Mouse (Mus musculus) erythroid progenitor cell, adult 5-6 weeks (primary cell): ENCODE results near the gene Gpx8. TPM values are rescaled to one million over a fixed set of nuclear protein-coding genes. Genes with fewer than 3 reads are reported as not detected.

ENCODE experiments used
- total RNA-seq, 2 experiments: library from RNA; stranded (forward) in 1 of 2; stranded (reverse) in 1 of 2; fragments of 150-400 nt in 1 of 2; fragments of 186-747, 209-891 nt in 1 of 2; gene quantifications; 2 replicates each; pipeline versions ENCODE4 v1.2.3 to v1.2.4; 2015 to 2017; ENCODE audit warnings: low replicate concordance in 2 of 2

Gene Gpx8
- total RNA-seq, 2 experiments from 2014 or later: 3.9 TPM; not detected in 1

Other genes starting within 250 kb of the Gpx8 start
- 82.2 and 93.7 TPM in 2 replicates for gene Plpp1, start 245.6 kb downstream of the Gpx8 start, total RNA-seq (2015; ENCODE audit: low replicate concordance)
- gene Plpp1, start 245.6 kb downstream of the Gpx8 start, total RNA-seq (2017; ENCODE audit: low replicate concordance): 50.8 and 56.6 TPM in 2 replicates
- 46.1 and 52.4 TPM in 2 replicates for gene Mtrex, start 119.0 kb downstream of the Gpx8 start, total RNA-seq (2015; ENCODE audit: low replicate concordance)
- 49.7 and 60.1 TPM in 2 replicates for gene Mtrex, start 119.0 kb downstream of the Gpx8 start, total RNA-seq (2017; ENCODE audit: low replicate concordance)
- gene Dhx29, start 119.0 kb downstream of the Gpx8 start, total RNA-seq (2015; ENCODE audit: low replicate concordance): 3.2 and 4.6 TPM in 2 replicates
- gene Dhx29, start 119.0 kb downstream of the Gpx8 start, total RNA-seq (2017; ENCODE audit: low replicate concordance): 3.7 and 5.1 TPM in 2 replicates
- 0.42 and 3.2 TPM in 2 replicates for gene Ccno, start 58.6 kb downstream of the Gpx8 start, total RNA-seq (2015; ENCODE audit: low replicate concordance)
- gene Ccno, start 58.6 kb downstream of the Gpx8 start, total RNA-seq (2017; ENCODE audit: low replicate concordance): not detected in 2 replicates
- gene Mcidas, start 52.6 kb downstream of the Gpx8 start, total RNA-seq (2015; ENCODE audit: low replicate concordance): not detected in 2 replicates
- not detected in 2 replicates for gene Mcidas, start 52.6 kb downstream of the Gpx8 start, total RNA-seq (2017; ENCODE audit: low replicate concordance)
- not detected in 2 replicates for gene Cdc20b, start 11.3 kb downstream of the Gpx8 start, total RNA-seq (2015; ENCODE audit: low replicate concordance)
- not detected in 2 replicates for gene Cdc20b, start 11.3 kb downstream of the Gpx8 start, total RNA-seq (2017; ENCODE audit: low replicate concordance)
- 7.5 and 9.0 TPM in 2 replicates for gene Gzma, start 54.6 kb upstream of the Gpx8 start, total RNA-seq (2015; ENCODE audit: low replicate concordance)
- gene Gzma, start 54.6 kb upstream of the Gpx8 start, total RNA-seq (2017; ENCODE audit: low replicate concordance): 0.91 and 11.7 TPM in 2 replicates
- gene Esm1, start 163.2 kb upstream of the Gpx8 start, total RNA-seq (2015; ENCODE audit: low replicate concordance): 1.8 TPM in 1 of 2 replicates, not detected in the other
- gene Esm1, start 163.2 kb upstream of the Gpx8 start, total RNA-seq (2017; ENCODE audit: low replicate concordance): 1.9 TPM in 1 of 2 replicates, not detected in the other
- gene Gzmk, start 179.5 kb upstream of the Gpx8 start, total RNA-seq (2015; ENCODE audit: low replicate concordance): not detected in 2 replicates
- gene Gzmk, start 179.5 kb upstream of the Gpx8 start, total RNA-seq (2017; ENCODE audit: low replicate concordance): not detected in 2 replicates
- not detected in 2 replicates for gene BC067074, start 246.7 kb upstream of the Gpx8 start, total RNA-seq (2015; ENCODE audit: low replicate concordance)
- gene BC067074, start 246.7 kb upstream of the Gpx8 start, total RNA-seq (2017; ENCODE audit: low replicate concordance): not detected in 2 replicates